Mouse (Mus musculus): ENCODE data around the gene Arhgap42. TPM values are rescaled to one million over a fixed set of nuclear protein-coding genes. Genes with fewer than 3 reads are reported as not detected.

Gene Arhgap42
- polyA plus RNA-seq, 1 experiment from 2014 or later, result 19.7 TPM

DNA sequence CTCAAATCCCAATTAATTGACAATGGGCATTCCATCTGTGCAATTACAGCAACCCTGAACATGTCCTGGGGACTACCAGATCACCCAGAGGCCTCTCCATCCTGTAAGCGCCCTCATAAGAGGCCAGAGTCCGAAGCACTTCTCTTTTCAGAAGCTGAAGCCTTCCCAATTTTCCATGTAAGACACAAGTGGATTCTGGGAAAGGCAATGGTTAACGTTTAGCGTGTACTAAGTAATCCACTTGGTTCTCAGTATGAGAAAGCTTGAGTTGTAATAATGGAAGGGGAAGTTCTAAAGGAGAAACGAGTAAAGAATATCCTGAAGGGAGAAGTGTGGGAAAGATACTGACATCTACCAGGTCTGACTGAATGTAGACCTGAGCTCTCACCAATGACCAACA lies 1.4 kb downstream of the Arhgap42 start:
- Histone ChIP-seq H3K4me1 (peaks cover 8% of the 10 kb centered on the region; the same call in 1 of the 2 replicates), H3K4me2 (peak overlapping the region; percentile 79), H3K36me3 (replicated peaks) (no peaks in the 10 kb centered on the region), H3K27ac (no peak overlapping the region), H3K4me3 (peak overlapping the region; percentile 92; the same call in 1 of the 2 replicates), H3K9ac (no peak overlapping the region), H3K9me3 (no peaks in the 10 kb centered on the region), H3K27me3 (replicated peaks) (no peaks in the 10 kb centered on the region)
- no peak for ATAC-seq (replicated peaks)
- 41% methylated on average over 5 of the region's 5 CpGs for WGBS

DNA sequence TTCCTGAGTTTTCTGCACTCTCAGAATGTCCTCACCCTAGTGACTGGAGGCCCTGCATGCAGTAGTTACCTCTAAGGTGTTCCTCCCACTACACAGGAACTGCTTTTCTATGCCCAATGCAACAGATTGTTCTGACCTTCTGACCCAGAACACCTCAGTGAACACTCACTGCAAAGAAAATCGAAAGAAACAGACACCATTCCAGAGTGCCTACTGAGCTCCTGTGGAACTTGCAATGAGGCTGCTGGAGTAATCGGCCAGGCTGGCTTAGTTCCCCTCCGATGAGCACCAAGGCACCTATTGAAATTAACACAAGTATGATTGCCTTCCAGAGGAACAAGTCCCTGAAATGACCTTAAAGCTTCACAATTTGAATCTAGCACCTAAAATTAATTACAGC lies 9.2 kb downstream of the Arhgap42 start:
- 31% methylated on average over 3 of the region's 3 CpGs for WGBS
- H3K9ac ChIP-seq, result no peak overlapping the region

DNA sequence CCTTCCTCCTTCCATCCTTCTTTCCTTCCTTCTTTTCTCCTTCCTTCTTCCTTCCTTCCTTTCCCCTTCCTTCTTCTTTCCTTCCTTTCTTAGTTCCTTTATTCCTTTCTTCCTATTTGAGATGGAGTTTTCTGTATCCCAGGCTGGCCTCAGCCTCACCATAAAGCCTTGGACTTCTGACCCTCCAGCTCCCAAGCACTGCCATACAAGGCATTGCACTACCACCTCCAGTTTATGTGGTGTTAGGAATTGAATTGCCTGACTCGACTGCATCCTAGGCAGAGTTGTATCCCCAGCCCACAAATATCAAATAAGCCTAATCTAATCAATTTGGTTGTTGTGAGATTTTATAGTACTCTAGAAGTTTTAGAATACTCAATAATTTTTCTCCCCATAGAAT lies 14.1 kb downstream of the Arhgap42 start:
- H3K4me1 ChIP-seq, result no peaks in the 10 kb centered on the region
- no peaks in the 10 kb centered on the region for H3K27me3 ChIP-seq (replicated peaks)
- H3K4me3 ChIP-seq, result no peak overlapping the region
- H3K4me2 ChIP-seq, result no peak overlapping the region
- H3K9ac ChIP-seq, result no peak overlapping the region
- 79% methylated on average over 1 of the region's 1 CpGs for WGBS
- no peak for ATAC-seq (replicated peaks)
- no peaks in the 10 kb centered on the region for H3K36me3 ChIP-seq (replicated peaks)
- no peaks in the 10 kb centered on the region for H3K9me3 ChIP-seq
- H3K27ac ChIP-seq, result no peak overlapping the region

More for the DNA sequence above, 9.2 kb downstream of the Arhgap42 start:
- no peaks in the 10 kb centered on the region for H3K4me1 ChIP-seq
- no peaks in the 10 kb centered on the region for H3K36me3 ChIP-seq (replicated peaks)
- no peak overlapping the region for H3K27ac ChIP-seq
- no peak overlapping the region for H3K4me2 ChIP-seq
- no peak overlapping the region for H3K4me3 ChIP-seq
- H3K27me3 ChIP-seq (replicated peaks), result no peaks in the 10 kb centered on the region
- H3K9me3 ChIP-seq, result no peaks in the 10 kb centered on the region
- ATAC-seq (replicated peaks), result no peak

DNA sequence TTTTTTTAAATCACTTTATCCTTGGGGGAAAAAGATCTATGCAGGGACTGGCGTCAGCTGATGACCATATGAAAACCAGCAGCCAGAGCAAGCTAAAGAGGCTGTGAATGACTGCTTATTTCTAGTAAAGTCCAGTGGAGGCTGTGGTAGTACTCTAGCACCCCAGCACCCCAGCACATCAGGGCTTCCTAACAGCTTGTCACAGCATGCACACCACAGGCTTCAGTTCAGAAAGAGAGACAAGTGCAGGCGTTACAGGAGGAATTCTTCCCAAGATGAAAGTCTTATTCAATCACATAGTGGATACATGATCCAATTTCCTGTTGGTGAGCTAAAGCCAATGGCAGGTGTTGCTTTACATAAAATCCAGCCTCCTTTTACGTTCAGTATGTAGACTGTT lies 15.5 kb downstream of the Arhgap42 start:
- no peaks in the 10 kb centered on the region for H3K9me3 ChIP-seq
- 54% methylated on average over 3 of the region's 3 CpGs for WGBS
- H3K4me1 ChIP-seq, result no peaks in the 10 kb centered on the region
- no peak overlapping the region for H3K27ac ChIP-seq
- H3K4me2 ChIP-seq, result no peak overlapping the region
- no peaks in the 10 kb centered on the region for H3K27me3 ChIP-seq (replicated peaks)
- no peaks in the 10 kb centered on the region for H3K36me3 ChIP-seq (replicated peaks)
- no peak for ATAC-seq (replicated peaks)
- no peak overlapping the region for H3K9ac ChIP-seq
- H3K4me3 ChIP-seq, result no peak overlapping the region

DNA sequence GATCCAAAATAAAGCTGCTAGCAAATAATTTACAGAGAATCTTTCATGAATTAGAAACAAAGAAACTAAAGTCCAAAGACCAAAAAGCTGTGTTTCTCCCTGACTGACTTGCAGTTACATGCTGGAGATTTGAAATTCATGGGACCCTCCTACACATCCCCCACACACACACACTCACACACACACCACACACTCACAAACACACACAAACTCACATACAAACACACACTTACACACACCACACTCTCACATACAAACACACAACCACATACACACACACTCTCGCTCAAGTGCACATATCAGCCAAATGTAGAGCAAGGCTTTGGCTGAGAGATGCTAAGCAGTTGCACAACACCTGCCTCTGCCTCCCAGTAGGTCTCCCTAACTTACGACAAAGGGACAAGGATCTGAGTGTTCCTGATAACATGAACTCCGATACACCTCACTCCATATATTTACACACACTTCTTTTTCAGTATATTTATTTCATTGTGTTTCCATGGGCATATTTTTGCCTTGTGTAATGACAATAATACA lies 16.9 kb downstream of the Arhgap42 start:
- H3K9ac ChIP-seq, result no peak overlapping the region
- no peak overlapping the region for H3K4me2 ChIP-seq
- H3K27ac ChIP-seq, result no peak overlapping the region
- no peaks in the 10 kb centered on the region for H3K36me3 ChIP-seq (replicated peaks)
- WGBS, result 91% methylated on average over 3 of the region's 3 CpGs
- no peaks in the 10 kb centered on the region for H3K4me1 ChIP-seq
- no peak for ATAC-seq (replicated peaks)
- no peaks in the 10 kb centered on the region for H3K27me3 ChIP-seq (replicated peaks)
- H3K4me3 ChIP-seq, result no peak overlapping the region
- H3K9me3 ChIP-seq, result no peaks in the 10 kb centered on the region

DNA sequence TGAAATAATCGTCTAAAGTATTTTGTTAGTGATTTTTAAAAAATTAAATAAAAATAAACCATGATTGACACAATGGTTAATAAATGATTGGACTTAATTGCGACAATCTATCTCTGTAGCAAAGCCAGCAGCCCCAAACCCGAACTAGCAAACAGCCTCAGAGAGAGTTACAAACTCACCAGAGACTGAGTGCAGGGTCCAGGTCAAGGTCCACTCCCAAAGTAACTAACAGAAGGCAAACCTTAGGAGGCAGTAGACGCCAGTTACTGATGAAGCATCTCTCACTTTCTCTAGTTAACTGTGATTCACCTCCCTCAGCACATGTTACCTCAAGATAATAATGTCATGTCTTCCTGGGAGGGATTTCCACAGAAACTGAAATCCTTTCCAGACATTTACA lies 17.7 kb downstream of the Arhgap42 start:
- ATAC-seq (replicated peaks), result no peak
- no peaks in the 10 kb centered on the region for H3K36me3 ChIP-seq (replicated peaks)
- H3K4me3 ChIP-seq, result no peak overlapping the region
- no peak overlapping the region for H3K4me2 ChIP-seq
- no peaks in the 10 kb centered on the region for H3K27me3 ChIP-seq (replicated peaks)
- H3K9me3 ChIP-seq, result no peaks in the 10 kb centered on the region
- no peak overlapping the region for H3K27ac ChIP-seq
- no peaks in the 10 kb centered on the region for H3K4me1 ChIP-seq
- H3K9ac ChIP-seq, result no peak overlapping the region
- 88% methylated on average over 4 of the region's 4 CpGs for WGBS

DNA sequence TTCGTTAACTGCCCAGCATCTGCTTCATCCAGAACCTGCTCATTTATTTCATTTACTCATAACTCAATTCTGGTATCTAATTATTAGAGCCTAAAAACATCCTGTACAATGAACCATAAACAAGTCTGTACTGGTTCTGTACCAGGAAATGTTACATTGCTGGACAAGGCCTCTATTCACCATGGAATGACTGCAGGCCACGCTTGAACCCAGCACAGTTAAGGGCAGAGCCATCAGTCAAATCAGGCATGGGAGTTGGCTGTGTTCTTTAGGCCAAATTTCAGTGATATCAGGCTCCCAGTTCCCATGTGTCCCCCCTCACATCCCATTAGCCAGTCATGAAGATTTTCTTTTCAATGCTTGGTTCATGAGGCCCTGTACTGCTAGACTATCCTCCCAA lies 20.6 kb downstream of the Arhgap42 start:
- H3K27ac ChIP-seq, result no peak overlapping the region
- WGBS, result 92% methylated on average over 2 of the region's 2 CpGs
- no peak overlapping the region for H3K9ac ChIP-seq
- no peaks in the 10 kb centered on the region for H3K27me3 ChIP-seq (replicated peaks)
- no peak overlapping the region for H3K4me3 ChIP-seq
- H3K36me3 ChIP-seq (replicated peaks), result no peaks in the 10 kb centered on the region
- H3K4me2 ChIP-seq, result no peak overlapping the region
- no peak for ATAC-seq (replicated peaks)
- no peaks in the 10 kb centered on the region for H3K9me3 ChIP-seq
- H3K4me1 ChIP-seq, result no peaks in the 10 kb centered on the region

DNA sequence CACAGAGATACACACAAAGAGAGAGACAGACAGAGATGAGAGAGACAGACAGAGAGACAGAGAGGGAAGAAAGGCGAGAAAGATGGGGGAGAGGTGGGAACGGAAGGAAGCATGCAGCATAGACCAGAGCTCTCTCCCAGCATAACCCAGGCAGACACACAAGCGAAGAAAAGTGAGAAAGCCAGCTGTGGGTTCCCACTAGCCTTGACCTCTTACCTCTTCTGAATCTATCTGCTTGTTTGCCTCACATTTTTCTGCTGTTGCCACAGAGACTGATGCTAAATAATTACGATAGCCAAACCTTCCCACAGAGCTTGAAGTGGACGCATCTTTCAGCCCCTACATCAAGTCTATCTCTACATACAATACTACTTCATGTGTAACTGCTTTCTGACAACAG lies 24.1 kb downstream of the Arhgap42 start:
- Histone ChIP-seq H3K27me3 (replicated peaks) (no peaks in the 10 kb centered on the region), H3K27ac (no peak overlapping the region), H3K4me1 (no peaks in the 10 kb centered on the region), H3K36me3 (replicated peaks) (no peaks in the 10 kb centered on the region), H3K9me3 (no peaks in the 10 kb centered on the region), H3K9ac (no peak overlapping the region), H3K4me3 (no peak overlapping the region), H3K4me2 (no peak overlapping the region)
- ATAC-seq (replicated peaks), result no peak
- WGBS, result 52% methylated on average over 5 of the region's 5 CpGs

DNA sequence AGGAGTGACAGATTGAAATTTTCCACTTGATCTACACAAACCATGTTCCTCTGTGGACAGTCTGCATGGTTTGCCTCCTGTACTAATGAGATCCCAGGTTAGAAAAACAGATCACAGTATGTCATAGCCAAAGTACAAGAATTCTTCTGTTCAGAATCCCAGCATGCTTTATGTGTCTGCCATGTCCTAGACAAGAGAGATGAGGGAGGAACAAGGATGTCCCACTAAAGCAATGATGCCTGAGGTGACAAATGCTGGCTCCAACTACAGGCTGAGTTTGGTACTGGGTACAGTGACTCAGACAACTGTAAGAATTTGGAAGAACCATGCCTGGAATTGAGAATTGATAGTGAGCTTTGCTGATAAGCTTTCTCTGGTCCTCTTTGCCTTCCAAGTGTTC lies 24.6 kb downstream of the Arhgap42 start:
- Histone ChIP-seq H3K27me3 (replicated peaks) (no peaks in the 10 kb centered on the region), H3K4me2 (no peak overlapping the region), H3K4me1 (no peaks in the 10 kb centered on the region)

DNA sequence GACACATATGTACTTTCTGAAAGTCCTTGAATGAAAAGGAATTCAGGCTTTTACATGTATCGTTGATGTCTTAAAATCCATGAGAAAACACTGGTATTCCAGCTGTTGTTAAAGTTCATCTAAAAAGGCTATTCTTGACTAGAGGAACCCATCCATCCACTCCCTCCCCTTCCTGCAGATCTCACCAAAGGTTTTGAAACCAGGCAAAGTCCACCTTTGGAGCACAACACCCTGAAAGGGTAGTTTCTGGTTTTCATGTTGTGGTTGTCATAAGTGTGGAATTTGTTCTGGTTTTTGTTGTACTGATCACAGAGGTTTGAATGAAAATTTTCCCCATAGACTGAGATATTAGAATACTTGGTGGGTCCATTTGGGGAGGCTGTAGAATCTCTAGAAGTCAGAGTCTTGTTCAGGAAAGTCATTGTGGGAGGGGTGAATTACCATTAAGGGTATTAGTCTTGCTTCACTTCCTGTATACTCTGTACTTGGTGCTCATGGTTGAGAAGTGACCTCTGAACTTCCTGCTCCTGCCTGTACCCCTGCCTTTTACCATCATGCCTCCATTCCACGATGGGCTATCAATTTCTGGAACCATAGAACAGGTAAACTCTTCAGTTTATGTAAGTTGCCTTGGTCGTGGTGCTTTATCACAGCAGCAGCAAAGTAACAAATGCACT lies 27.4 kb downstream of the Arhgap42 start:
- Histone ChIP-seq H3K36me3 (replicated peaks) (no peaks in the 10 kb centered on the region), H3K4me3 (no peak overlapping the region), H3K9ac (no peak overlapping the region), H3K4me2 (no peak overlapping the region), H3K27ac (no peak overlapping the region), H3K27me3 (replicated peaks) (no peaks in the 10 kb centered on the region), H3K9me3 (no peaks in the 10 kb centered on the region), H3K4me1 (no peaks in the 10 kb centered on the region)
- WGBS, result 92% methylated on average over 3 of the region's 3 CpGs
- ATAC-seq (replicated peaks), result no peak

More for the DNA sequence above, 24.6 kb downstream of the Arhgap42 start:
- ATAC-seq (replicated peaks), result no peak
- no peak overlapping the region for H3K4me3 ChIP-seq
- no peak overlapping the region for H3K9ac ChIP-seq
- no peak overlapping the region for H3K27ac ChIP-seq
- no peaks in the 10 kb centered on the region for H3K9me3 ChIP-seq
- no peaks in the 10 kb centered on the region for H3K36me3 ChIP-seq (replicated peaks)

DNA sequence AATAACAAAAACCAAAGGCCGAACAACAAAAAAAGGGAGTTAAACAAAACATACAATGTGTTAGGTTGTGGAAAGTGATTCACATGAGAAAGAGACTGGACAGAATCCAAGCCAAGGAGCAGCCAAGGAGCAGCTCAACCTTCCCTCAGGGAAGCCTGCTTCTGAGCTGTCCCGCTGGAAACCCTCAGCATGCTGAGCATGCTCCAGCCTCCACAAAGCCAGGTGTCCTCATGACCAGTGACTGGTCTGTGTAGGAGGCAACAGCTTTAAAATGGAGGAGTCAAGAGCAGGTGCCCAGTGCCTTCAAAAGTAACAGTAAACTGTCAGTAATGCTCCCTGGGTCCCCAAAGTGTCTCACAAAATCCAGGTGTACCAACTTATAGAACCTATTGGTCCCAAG lies 28.4 kb downstream of the Arhgap42 start:
- no peak overlapping the region for H3K27ac ChIP-seq
- H3K36me3 ChIP-seq (replicated peaks), result no peaks in the 10 kb centered on the region
- H3K4me3 ChIP-seq, result no peak overlapping the region
- H3K4me1 ChIP-seq, result no peaks in the 10 kb centered on the region
- H3K4me2 ChIP-seq, result no peak overlapping the region
- H3K9me3 ChIP-seq, result no peaks in the 10 kb centered on the region
- ATAC-seq (replicated peaks), result no peak
- H3K9ac ChIP-seq, result no peak overlapping the region
- WGBS, result 84% methylated on average over 2 of the region's 2 CpGs
- H3K27me3 ChIP-seq (replicated peaks), result no peaks in the 10 kb centered on the region

DNA sequence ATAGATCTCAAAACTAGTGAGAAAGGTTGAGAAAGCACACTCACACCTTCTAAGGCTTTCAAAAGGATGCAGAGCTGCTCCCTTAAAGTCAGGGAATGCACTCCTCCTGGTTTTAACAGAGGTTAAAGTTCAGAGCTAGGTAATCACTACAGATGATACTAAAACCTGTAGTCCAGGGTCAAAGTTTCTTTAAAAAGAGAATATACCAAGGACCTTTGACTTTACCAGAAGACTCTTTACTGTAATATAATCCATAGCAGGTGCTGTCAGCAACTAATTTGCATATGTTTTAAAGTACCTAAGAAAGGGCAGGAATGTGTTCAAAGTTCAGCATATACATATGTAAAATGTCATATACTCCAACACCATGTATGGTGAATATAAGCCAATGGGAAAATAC lies 30.7 kb downstream of the Arhgap42 start:
- Histone ChIP-seq H3K9ac (no peak overlapping the region), H3K4me3 (no peak overlapping the region), H3K27ac (no peak overlapping the region), H3K27me3 (replicated peaks) (no peaks in the 10 kb centered on the region), H3K9me3 (no peaks in the 10 kb centered on the region), H3K4me1 (no peaks in the 10 kb centered on the region), H3K4me2 (no peak overlapping the region), H3K36me3 (replicated peaks) (no peaks in the 10 kb centered on the region)
- no peak for ATAC-seq (replicated peaks)

DNA sequence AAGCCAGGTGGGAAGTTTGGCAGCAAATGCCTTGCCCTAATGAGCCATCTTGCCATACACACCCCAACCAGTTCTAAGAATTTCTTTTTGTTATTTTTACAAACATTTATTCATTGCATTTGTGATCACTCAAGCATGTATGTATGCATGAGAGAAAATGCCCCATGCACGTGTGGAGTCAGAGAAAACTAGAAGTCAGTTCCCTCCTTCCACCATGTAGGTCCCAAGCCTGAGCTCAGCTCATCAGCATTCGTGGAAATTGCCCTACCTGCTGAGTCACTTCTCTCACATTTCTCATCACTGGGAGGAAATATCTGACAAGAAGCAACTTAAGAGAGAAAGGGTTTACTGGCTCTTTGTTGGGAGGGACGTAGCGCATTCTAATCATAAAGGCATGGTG lies 31.6 kb downstream of the Arhgap42 start:
- H3K4me1 ChIP-seq, result no peaks in the 10 kb centered on the region
- no peaks in the 10 kb centered on the region for H3K36me3 ChIP-seq (replicated peaks)
- no peak for ATAC-seq (replicated peaks)
- 75% methylated on average over 4 of the region's 4 CpGs for WGBS
- no peak overlapping the region for H3K9ac ChIP-seq
- no peaks in the 10 kb centered on the region for H3K27me3 ChIP-seq (replicated peaks)
- H3K4me2 ChIP-seq, result no peak overlapping the region
- H3K27ac ChIP-seq, result no peak overlapping the region
- no peak overlapping the region for H3K4me3 ChIP-seq
- no peaks in the 10 kb centered on the region for H3K9me3 ChIP-seq
